Mouse (Mus musculus): Measurements from ENCODE around the gene Hopx. TPM values are rescaled to one million over a fixed set of nuclear protein-coding genes. Genes with fewer than 3 reads are reported as not detected.

Gene Hopx
- total and polyA plus RNA-seq, 3 experiments, result 26.8 to 43.4 TPM; not detected in 1

GRCm38 (mm10) chr5:77128854-77129253, 13.9 kb upstream of the Hopx start:
- Histone ChIP-seq H3K4me3 (ENCODE audit: control insufficient read depth in 1 of 2, insufficient read depth in 1 of 2, low read depth in 2 of 2, low read length in 2 of 2) (no peak overlapping the region), H3K9me3 (replicated peaks; ENCODE audit: insufficient read depth, low read length) (no peaks in the 10 kb centered on the region), H3K27me3 (ENCODE audit: control insufficient read depth in 1 of 2, insufficient read depth in 2 of 2, low read length in 2 of 2) (no peaks in the 10 kb centered on the region), H3K4me1 (ENCODE audit: control insufficient read depth in 1 of 2, insufficient read depth in 2 of 2, low read length in 2 of 2) (peaks cover 23 to 24% of the 10 kb centered on the region in 2 experiments), H3K79me2 (ENCODE audit: control insufficient read depth, insufficient read depth, low read length, poor library complexity) (no peaks in the 10 kb centered on the region), H3K27ac (ENCODE audit: control insufficient read depth, low read depth, low read length) (no peak overlapping the region), H3K9ac (ENCODE audit: control insufficient read depth, low read depth, low read length, poor library complexity, severe bottlenecking) (no peak overlapping the region), H3K36me3 (ENCODE audit: control insufficient read depth in 1 of 2, insufficient read depth in 2 of 2, low read length in 2 of 2) (peaks cover 0 to 24% of the 10 kb centered on the region in 2 experiments; a peak in 2 of 4 replicates)
- TF ChIP-seq MAX (IDR thresholded peaks at IDR 0.05; ENCODE audit: low read length), result no peak
- TF ChIP-seq POLR2A (IDR thresholded peaks at IDR 0.05; ENCODE audit: control insufficient read depth in 1 of 2, insufficient read depth in 1 of 2, low read depth in 1 of 2, low read length in 2 of 2, poor library complexity in 1 of 2), result no peak
- no peak for TF ChIP-seq GABPA (IDR thresholded peaks at IDR 0.05; ENCODE audit: low read depth, low read length)
- no peak for TF ChIP-seq MYB (IDR thresholded peaks at IDR 0.05; ENCODE audit: low read depth, low read length)
- TF ChIP-seq UBTF (IDR thresholded peaks at IDR 0.05; ENCODE audit: borderline replicate concordance, insufficient read depth, low read depth, low read length), result no peak
- no peak for TF ChIP-seq MXI1 (IDR thresholded peaks at IDR 0.05; ENCODE audit: low read depth, low read length)
- TF ChIP-seq POLR2AphosphoS5 (IDR thresholded peaks at IDR 0.05; ENCODE audit: borderline replicate concordance, low read depth, low read length), result no peak
- TF ChIP-seq USF1 (IDR thresholded peaks at IDR 0.05; ENCODE audit: low read depth, low read length), result no peak
- TF ChIP-seq SIN3A (IDR thresholded peaks at IDR 0.05; ENCODE audit: low read length), result no peak
- no peak for TF ChIP-seq MAZ (IDR thresholded peaks at IDR 0.05; ENCODE audit: low read depth, low read length)
- TF ChIP-seq TCF12 (IDR thresholded peaks at IDR 0.05; ENCODE audit: low read depth, low read length), result no peak
- TF ChIP-seq RCOR1 (IDR thresholded peaks at IDR 0.05; ENCODE audit: low read depth, low read length), result no peak
- TF ChIP-seq TBP (IDR thresholded peaks at IDR 0.05; ENCODE audit: low read depth, low read length), result no peak
- no peak for TF ChIP-seq MEF2A (IDR thresholded peaks at IDR 0.05; ENCODE audit: extremely low read depth, insufficient replicate concordance, low read depth, low read length, poor library complexity, severe bottlenecking)
- no peak for TF ChIP-seq EP300 (IDR thresholded peaks at IDR 0.05; ENCODE audit: low read depth in 1 of 2, low read length in 2 of 2)
- TF ChIP-seq E2F4 (IDR thresholded peaks at IDR 0.05; ENCODE audit: borderline replicate concordance, low read depth, low read length), result no peak
- no peak for TF ChIP-seq KAT2A (conservative IDR thresholded peaks at IDR 0.05; ENCODE audit: low read depth, low read length)
- no peak for DNase-seq (ENCODE audit: low read depth, low spot score)

DNA sequence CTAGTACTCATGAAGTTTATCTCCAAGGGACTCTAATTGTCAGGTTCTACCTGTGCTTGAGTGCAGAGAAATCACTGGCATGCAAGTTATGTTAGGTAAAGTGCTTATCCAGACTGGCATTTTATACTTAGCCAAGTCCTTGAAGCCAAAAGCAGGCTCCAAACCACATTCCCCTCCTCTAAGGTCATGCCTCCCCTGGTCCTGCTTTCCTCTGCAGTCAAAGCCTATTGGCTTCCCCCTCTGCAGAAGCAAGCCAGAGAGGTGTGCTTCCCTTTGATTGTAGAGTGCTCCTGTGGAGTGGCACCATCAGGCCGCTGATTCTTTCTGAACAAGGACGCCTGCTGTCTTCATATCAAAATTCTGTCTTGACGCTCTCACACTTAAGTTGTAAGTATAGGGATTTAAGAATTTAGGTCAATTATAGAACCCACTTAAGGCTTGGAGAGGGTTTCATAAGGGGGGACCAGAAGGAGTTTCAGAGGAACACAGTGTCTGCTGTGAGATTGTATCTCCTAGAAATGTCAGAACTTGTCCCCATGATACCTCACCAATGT, 11.6 kb upstream of the Hopx start:
- DNase-seq (ENCODE audit: low read depth, low spot score), result no peak
- H3K4me1 ChIP-seq (ENCODE audit: control insufficient read depth in 1 of 2, insufficient read depth in 2 of 2, low read length in 2 of 2), result peaks cover 33 to 36% of the 10 kb centered on the region in 2 experiments
- no peaks in the 10 kb centered on the region for H3K79me2 ChIP-seq (ENCODE audit: control insufficient read depth, insufficient read depth, low read length, poor library complexity)
- no peaks in the 10 kb centered on the region for H3K9me3 ChIP-seq (replicated peaks; ENCODE audit: insufficient read depth, low read length)
- peaks cover 0 to 30% of the 10 kb centered on the region in 2 experiments; a peak in 2 of 4 replicates for H3K36me3 ChIP-seq (ENCODE audit: control insufficient read depth in 1 of 2, insufficient read depth in 2 of 2, low read length in 2 of 2)
- no peak overlapping the region for H3K4me3 ChIP-seq (ENCODE audit: control insufficient read depth in 1 of 2, insufficient read depth in 1 of 2, low read depth in 2 of 2, low read length in 2 of 2)
- no peaks in the 10 kb centered on the region for H3K27me3 ChIP-seq (ENCODE audit: control insufficient read depth in 1 of 2, insufficient read depth in 2 of 2, low read length in 2 of 2)
- no peak overlapping the region for H3K9ac ChIP-seq (ENCODE audit: control insufficient read depth, low read depth, low read length, poor library complexity, severe bottlenecking)
- TF ChIP-seq CHD2 (IDR thresholded peaks at IDR 0.05; ENCODE audit: low read length) (no peak), SIN3A (IDR thresholded peaks at IDR 0.05; ENCODE audit: low read length) (no peak), UBTF (IDR thresholded peaks at IDR 0.05; ENCODE audit: borderline replicate concordance, insufficient read depth, low read depth, low read length) (no peak), ZKSCAN1 (IDR thresholded peaks at IDR 0.05; ENCODE audit: low read depth, low read length) (no peak), RCOR1 (IDR thresholded peaks at IDR 0.05; ENCODE audit: low read depth, low read length) (no peak), EP300 (IDR thresholded peaks at IDR 0.05; ENCODE audit: low read depth in 1 of 2, low read length in 2 of 2) (no peak), CHD1 (IDR thresholded peaks at IDR 0.05; ENCODE audit: low read depth, low read length) (no peak), GABPA (IDR thresholded peaks at IDR 0.05; ENCODE audit: low read depth, low read length) (no peak), NRF1 (IDR thresholded peaks at IDR 0.05; ENCODE audit: insufficient read depth, low read depth, low read length, poor library complexity, severe bottlenecking) (no peak), ZMIZ1 (IDR thresholded peaks at IDR 0.05; ENCODE audit: low read depth, low read length) (no peak), MAX (IDR thresholded peaks at IDR 0.05; ENCODE audit: low read length) (no peak), USF2 (IDR thresholded peaks at IDR 0.05; ENCODE audit: borderline replicate concordance in 1 of 2, insufficient read depth in 1 of 2, low read depth in 1 of 2, low read length in 2 of 2) (no peak), E2F4 (IDR thresholded peaks at IDR 0.05; ENCODE audit: borderline replicate concordance, low read depth, low read length) (no peak), POLR2AphosphoS2 (IDR thresholded peaks at IDR 0.05; ENCODE audit: low read length) (no peak), RAD21 (IDR thresholded peaks at IDR 0.05; ENCODE audit: low read depth, low read length) (no peak), SMC3 (IDR thresholded peaks at IDR 0.05; ENCODE audit: low read depth, low read length) (no peak), POLR2A (IDR thresholded peaks at IDR 0.05; ENCODE audit: control insufficient read depth in 1 of 2, insufficient read depth in 1 of 2, low read depth in 1 of 2, low read length in 2 of 2, poor library complexity in 1 of 2) (no peak)
- H3K27ac ChIP-seq (ENCODE audit: control insufficient read depth, low read depth, low read length), result no peak overlapping the region
